Mouse (Mus musculus) forebrain, embryonic 15.5 days (tissue): Measurements from ENCODE around the gene Lgalsl. TPM values are rescaled to one million over a fixed set of nuclear protein-coding genes. Genes with fewer than 3 reads are reported as not detected.

ENCODE experiments used
- ATAC-seq: fragments of 200-750 bp; cut with Nextera tagmentation; replicated peaks from 2 replicates; pipeline ENCODE4 v1.8.0; 2017; ENCODE audit warnings: mild to moderate bottlenecking, moderate TSS enrichment, moderate library complexity
- H3K27ac ChIP-seq: fragments of 300-500 bp; sonication (generic); replicated peaks from 2 replicates; pipeline ENCODE4 v1.5.1; 2015; ENCODE audit warnings: mild to moderate bottlenecking, inconsistent platforms
- H3K27me3 ChIP-seq: fragments of 300-500 bp; sonication (generic); 2 replicates; pipeline ENCODE4 v1.6.1; 2015; ENCODE audit warnings: inconsistent platforms
- H3K36me3 ChIP-seq: fragments of 300-500 bp; sonication (generic); 2 replicates; pipeline ENCODE4 v1.6.1; 2015; ENCODE audit warnings: mild to moderate bottlenecking, inconsistent platforms
- H3K4me1 ChIP-seq: fragments of 300-500 bp; sonication (generic); 2 replicates; pipeline ENCODE4 v1.6.1; 2015; ENCODE audit warnings: inconsistent platforms
- H3K4me2 ChIP-seq: fragments of 300-500 bp; sonication (generic); replicated peaks from 2 replicates; pipeline ENCODE4 v1.6.1; 2015; ENCODE audit warnings: mild to moderate bottlenecking, inconsistent platforms
- H3K4me3 ChIP-seq: fragments of 300-500 bp; sonication (generic); 2 replicates; pipeline ENCODE4 v1.5.1; 2015; ENCODE audit warnings: mild to moderate bottlenecking, inconsistent platforms
- H3K9ac ChIP-seq: fragments of 300-500 bp; sonication (generic); replicated peaks from 2 replicates; pipeline ENCODE4 v1.6.1; 2015; ENCODE audit warnings: mild to moderate bottlenecking, inconsistent platforms
- H3K9me3 ChIP-seq: fragments of 300-500 bp; sonication (generic); 2 replicates; pipeline ENCODE4 v1.6.1; 2016; ENCODE audit warnings: inconsistent platforms
- polyA plus RNA-seq: library from polyadenylated mRNA; unstranded; fragments of >200 nt; fragmentation: Nextera tagmentation; extraction: Ambion mirVana; gene quantifications from 2 replicates; pipeline ENCODE4 v1.2.1, GENCODE M21; 2015

Lgalsl gene
- polyA plus RNA-seq, 1 experiment from 2014 or later, result 83.8 TPM

DNA sequence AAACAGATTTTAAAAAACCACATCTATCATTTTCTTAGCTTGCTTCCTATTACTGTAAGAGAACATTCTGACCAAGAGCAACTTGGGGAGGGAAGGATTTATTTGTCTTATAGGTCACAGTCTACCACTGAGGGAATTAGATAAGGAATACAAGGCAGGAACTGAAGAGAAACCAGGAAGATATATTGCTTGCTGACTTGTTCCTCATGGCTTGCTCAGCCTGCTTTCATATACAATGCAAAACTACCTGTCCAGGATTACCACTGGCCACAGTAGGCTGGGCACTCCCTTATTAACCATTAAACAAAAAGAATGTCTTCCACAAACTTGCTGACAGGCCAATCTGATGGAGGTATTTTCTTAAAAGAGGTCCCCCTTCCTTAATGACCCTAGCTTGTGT is 54.2 kb downstream of the Lgalsl start:
- H3K9ac ChIP-seq, result no peak overlapping the region
- no peak overlapping the region for H3K4me2 ChIP-seq
- H3K27ac ChIP-seq, result no peak overlapping the region
- no peaks in the 10 kb centered on the region for H3K27me3 ChIP-seq
- H3K4me1 ChIP-seq, result no peaks in the 10 kb centered on the region
- H3K36me3 ChIP-seq, result no peaks in the 10 kb centered on the region
- H3K4me3 ChIP-seq, result no peak overlapping the region
- no peak for ATAC-seq
- H3K9me3 ChIP-seq, result no peaks in the 10 kb centered on the region

Other genes with a start within 250 kb of the Lgalsl start
- gene Aftph, start 89.5 kb downstream of the Lgalsl start, polyA plus RNA-seq, result 39.8 and 41.9 TPM in 2 replicates